Mouse (Mus musculus) adrenal gland, adult 8-10 months (tissue): ENCODE measurements around the gene Robo1. TPM values are rescaled to one million over a fixed set of nuclear protein-coding genes. Genes with fewer than 3 reads are reported as not detected.

Experiments
- DNase-seq: peaks from one replicate; pipeline ENCODE4 v3.0.0; 2022
- total RNA-seq, 4 experiments: library from RNA; stranded (reverse); gene quantifications; 2 replicates each; pipeline ENCODE4 v1.2.4; 2022

The Robo1 gene
- total RNA-seq = 100 to 1,000 TPM; 112 to 184 (median 152) TPM

- no peak for DNase-seq
Observed at GRCm38 (mm10) chr16:72307537-72308330, at the start of gene Robo1. Gene Robo1, plus strand, starts transcription at chr16:72308306.

GRCm38 (mm10) chr16:72267839-72268238, 40.3 kb upstream of the Robo1 start:
- no peak for DNase-seq

GRCm38 (mm10) chr16:72276390-72277074, 31.6 kb upstream of the Robo1 start:
- DNase-seq = no peak

GRCm38 (mm10) chr16:72308331-72308668, 194 bp downstream of the Robo1 start:
- no peak for DNase-seq

GRCm38 (mm10) chr16:72327321-72327720, 19.2 kb downstream of the Robo1 start:
- no peak for DNase-seq

- DNase-seq = no peak
Observed at GRCm38 (mm10) chr16:72328579-72328978, 20.5 kb downstream of the Robo1 start.

GRCm38 (mm10) chr16:72337757-72338156, 29.7 kb downstream of the Robo1 start:
- no peak for DNase-seq

- no peak for DNase-seq
Observed at GRCm38 (mm10) chr16:72350422-72350821, 42.3 kb downstream of the Robo1 start.

GRCm38 (mm10) chr16:72356515-72357357, 48.6 kb downstream of the Robo1 start:
- no peak for DNase-seq

- no peak for DNase-seq
Observed at GRCm38 (mm10) chr16:72376896-72377295, 68.8 kb downstream of the Robo1 start.

- no peak for DNase-seq
Observed at GRCm38 (mm10) chr16:72381819-72382218, 73.7 kb downstream of the Robo1 start.

- no peak for DNase-seq
Observed at GRCm38 (mm10) chr16:72383566-72383965, 75.5 kb downstream of the Robo1 start.

GRCm38 (mm10) chr16:72393512-72393911, 85.4 kb downstream of the Robo1 start:
- DNase-seq = no peak

GRCm38 (mm10) chr16:72398811-72399210, 90.7 kb downstream of the Robo1 start:
- DNase-seq = no peak

GRCm38 (mm10) chr16:72402381-72402780, 94.3 kb downstream of the Robo1 start:
- DNase-seq = no peak

- DNase-seq = no peak
Observed at GRCm38 (mm10) chr16:72409820-72410219, 101.7 kb downstream of the Robo1 start.

- DNase-seq = no peak
Observed at GRCm38 (mm10) chr16:72411669-72412270, 103.7 kb downstream of the Robo1 start.

GRCm38 (mm10) chr16:72412879-72413278, 104.8 kb downstream of the Robo1 start:
- no peak for DNase-seq

- DNase-seq = no peak
Observed at GRCm38 (mm10) chr16:72419328-72420066, 111.4 kb downstream of the Robo1 start.

GRCm38 (mm10) chr16:72422426-72422825, 114.3 kb downstream of the Robo1 start:
- no peak for DNase-seq

- no peak for DNase-seq
Observed at GRCm38 (mm10) chr16:72434396-72434795, 126.3 kb downstream of the Robo1 start.
